Mouse (Mus musculus) adrenal gland, postnatal 25 days (tissue): ENCODE results near the gene Fmod. TPM values are rescaled to one million over a fixed set of nuclear protein-coding genes. Genes with fewer than 3 reads are reported as not detected.

Source experiments
- DNase-seq: peaks from one replicate; pipeline ENCODE4 v3.0.0; 2021; ENCODE audit warnings: mixed read lengths
- total RNA-seq: library from RNA; stranded (reverse); gene quantifications from 2 replicates; pipeline ENCODE4 v1.2.3, GENCODE M21; 2021

Fmod gene
- total RNA-seq, 1 experiment from 2014 or later: 4.7 TPM

- DNase-seq: no peak
Measured at GRCm38 (mm10) chr1:134056285-134056684, 19.2 kb downstream of the Fmod start.

GRCm38 (mm10) chr1:134057736-134058135 lies 20.7 kb downstream of the Fmod start:
- DNase-seq: no peak

- DNase-seq: no peak
Measured at GRCm38 (mm10) chr1:134058870-134059269, 21.8 kb downstream of the Fmod start.

GRCm38 (mm10) chr1:134059739-134060695 lies 23.0 kb downstream of the Fmod start:
- no peak for DNase-seq

DNA sequence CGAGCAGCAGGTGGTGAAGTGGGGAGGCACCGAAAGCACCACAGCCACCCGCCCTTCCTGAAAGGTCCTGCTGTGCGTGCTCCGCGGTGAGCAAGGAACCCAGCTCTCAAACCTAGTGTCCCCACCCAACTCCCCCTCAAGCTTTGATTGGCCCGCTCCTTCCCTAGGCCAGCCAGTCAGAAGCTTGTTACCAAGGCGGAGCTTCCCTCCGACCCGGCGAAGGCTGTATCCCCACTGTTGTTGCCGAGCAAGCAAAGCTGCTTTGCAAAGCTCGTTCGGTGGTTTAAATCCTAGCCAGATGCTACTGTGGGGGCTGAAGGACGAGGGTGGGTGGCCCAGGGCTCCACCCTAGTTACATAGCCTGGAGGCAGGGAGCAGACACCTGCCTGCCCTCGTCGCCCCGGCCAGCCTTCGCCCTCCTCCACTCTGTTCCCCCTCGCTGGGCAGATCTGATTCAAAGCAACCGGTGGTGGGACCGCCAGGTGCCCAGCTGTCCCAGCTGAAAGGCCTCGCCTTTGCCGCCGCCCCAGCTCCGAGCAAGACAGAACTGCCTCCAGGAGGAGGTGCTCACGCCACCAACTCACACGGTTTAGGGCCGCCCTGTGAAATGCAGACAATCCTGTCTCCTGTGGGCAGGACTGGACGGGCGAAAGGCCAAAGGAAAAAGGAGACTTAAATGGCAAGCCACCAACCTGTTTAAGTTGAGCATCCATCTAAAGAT lies 24.0 kb downstream of the Fmod start:
- DNase-seq: peak; percentile 91

DNA sequence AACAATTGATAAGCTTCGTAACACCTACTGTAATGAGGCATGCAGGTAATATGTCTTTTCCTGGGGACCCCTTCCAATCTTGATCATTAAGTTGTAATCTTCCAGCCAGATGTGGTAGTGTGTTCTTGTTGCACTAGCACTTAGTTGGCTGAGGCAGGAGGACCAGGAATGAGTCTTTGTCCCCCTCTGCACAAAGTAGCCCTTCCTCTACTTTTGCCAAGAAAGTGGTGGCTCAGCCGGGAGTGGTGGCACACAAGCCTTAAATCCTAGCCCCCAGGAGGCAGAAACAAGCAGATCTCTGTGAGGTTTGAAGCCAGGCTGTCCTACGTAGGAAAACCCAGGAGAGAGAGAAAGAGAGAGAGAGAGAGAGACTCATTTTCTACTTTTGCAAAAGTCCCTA lies 24.9 kb downstream of the Fmod start:
- DNase-seq: no peak

DNA sequence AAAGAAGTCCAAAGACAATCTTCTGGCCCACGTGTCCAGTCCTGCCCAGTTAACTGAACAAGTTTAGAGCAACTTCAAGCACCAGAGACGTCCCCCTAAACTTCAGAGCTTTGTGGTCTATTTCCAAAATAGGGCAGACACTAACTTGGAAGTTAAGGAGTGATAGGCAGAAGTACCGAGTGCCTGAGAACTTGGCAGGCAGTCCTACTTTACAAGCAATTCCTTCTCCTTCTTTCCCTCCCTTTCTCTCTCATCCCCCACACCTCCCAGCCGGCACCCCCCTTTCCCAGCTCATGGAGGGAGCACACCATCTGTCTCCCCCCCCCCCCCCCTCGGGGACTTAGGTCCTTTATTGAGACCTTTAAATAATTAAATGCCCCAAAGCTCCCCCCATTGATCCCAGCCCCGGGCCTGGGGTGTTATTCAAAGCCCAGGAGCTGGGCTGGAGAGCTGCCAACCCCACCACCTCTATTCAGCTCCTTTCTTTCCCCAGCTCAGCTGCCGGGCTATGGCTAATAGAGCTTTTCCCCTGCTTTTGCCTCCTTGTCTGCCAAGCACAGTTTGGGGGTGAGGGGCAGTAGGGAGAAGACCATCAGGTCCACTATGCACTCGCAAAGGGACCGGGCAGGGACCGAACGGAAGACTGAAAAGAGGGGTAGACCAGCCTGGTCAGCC lies 25.5 kb downstream of the Fmod start:
- DNase-seq: no peak

- peak; percentile 61 for DNase-seq
Measured at GRCm38 (mm10) chr1:134063086-134063772, 26.2 kb downstream of the Fmod start.

DNA sequence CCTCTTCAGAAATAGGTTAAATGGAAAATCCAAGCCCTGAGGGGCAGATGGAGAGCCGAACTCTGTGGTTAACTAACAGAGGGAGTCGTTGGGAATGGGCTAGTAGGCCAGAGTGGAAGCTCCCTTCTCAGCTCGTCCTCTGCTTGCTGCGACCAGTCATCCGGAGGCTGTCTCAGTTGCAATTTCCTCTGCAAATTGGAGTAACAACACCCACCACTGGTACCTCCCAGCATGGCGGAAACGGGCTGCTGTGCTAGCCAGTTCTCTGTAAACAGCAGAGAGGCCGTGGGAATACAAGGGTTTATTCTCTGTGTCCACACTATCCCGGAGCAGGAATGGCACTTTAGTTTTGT lies 26.7 kb downstream of the Fmod start:
- no peak for DNase-seq

DNA sequence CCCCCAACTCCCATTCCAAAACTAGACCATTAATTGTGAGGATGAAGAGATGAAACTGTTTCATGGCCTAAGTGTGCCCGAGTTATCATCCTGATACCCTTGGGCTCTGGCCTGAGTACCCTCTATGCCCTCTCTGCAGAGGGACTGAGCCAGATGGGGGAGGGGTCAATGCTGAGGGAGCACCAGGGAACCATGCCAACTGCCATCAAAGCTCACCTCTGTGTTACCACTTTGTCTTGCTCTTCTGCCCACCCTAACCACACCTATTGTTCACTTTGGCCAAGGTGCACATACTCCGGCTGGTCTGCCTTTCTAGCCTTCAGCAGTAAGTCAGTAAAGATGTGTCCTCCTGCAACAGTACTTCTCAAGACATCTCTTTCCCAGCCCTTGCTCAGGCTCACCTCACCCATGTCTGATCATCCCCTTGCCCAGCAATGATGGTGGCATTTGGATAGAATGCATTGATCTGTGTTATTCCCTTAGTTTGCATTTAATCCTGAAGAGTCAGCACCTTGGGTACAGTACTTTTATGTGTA lies 27.3 kb downstream of the Fmod start:
- no peak for DNase-seq

DNA sequence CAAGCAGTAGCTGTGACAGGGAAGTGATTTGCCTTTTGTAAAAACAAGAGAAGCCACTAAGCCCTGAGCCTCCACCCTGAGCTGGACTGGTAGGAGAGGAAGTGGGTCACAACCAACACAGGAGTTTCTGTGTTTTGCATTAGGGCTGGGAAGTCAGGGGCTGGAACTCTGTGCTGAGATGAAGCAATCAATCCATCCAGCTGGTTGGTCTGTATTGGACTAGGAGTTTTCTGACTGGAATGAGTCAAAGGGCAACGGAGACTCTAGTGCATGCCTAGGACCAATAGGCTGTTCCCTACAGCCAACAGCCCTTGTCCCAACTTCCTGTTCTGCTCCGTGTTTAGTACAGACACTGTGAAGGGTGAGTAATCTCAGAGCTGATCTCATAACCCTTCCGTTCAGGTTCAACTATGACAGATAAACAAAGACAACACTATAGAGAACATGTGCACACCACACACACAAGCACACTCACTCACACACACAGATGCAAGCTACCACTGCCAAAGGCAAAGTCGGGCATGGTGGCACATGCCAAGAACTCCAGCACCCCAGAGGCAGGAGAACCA lies 28.3 kb downstream of the Fmod start:
- no peak for DNase-seq

- no peak for DNase-seq
Measured at GRCm38 (mm10) chr1:134066554-134066953, 29.5 kb downstream of the Fmod start.

DNA sequence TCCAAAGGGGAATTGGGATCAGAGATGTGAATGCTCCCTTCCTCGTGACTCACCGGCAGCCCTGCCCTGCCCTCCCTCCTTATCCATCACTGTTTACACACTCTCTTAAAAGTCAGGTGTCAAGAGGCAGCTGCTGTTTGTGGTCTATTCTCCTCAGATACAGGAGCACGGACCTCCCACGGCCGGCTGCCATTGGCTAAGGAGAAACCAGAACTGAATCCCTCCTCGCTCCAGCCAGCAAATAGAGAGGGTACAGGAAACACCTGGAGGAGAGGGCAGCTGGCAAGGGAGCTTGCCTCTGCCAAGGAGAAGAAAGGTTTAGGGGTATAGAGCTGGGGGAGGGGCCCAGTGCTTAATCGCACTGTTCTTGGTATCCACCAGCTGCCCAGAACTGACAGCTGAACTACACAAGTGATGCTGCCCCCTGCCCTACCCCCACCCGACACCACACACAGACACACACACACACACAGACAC lies 30.1 kb downstream of the Fmod start:
- DNase-seq: no peak

DNA sequence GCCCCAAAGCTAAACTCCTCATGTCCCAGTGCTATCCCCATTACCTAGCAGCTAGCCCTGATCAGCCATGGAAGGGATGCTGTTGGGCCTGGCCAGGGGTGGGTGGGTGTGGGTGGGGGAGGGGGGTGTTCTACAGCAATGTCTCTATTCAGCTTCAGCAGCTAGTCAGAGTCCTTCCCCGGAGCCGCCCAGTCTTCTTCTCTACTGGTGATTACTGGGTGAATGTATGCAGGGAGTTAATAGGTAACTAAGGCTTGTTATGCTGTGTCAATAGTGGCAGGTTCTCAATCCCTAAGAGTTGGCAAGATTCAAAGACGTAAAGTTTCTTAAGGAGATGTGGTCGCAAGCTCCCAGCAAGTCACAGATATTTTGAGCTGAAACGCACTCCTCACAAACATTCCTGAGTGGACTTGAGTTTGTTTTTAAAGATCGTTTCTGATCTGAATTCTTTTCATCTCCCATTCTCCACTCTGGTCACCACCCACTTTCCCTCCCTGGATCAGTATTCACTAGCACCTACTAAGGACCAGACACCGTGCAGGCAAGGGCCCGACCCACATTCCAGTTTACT lies 33.1 kb downstream of the Fmod start:
- no peak for DNase-seq

GRCm38 (mm10) chr1:134071411-134072018 lies 34.5 kb downstream of the Fmod start:
- no peak for DNase-seq

- DNase-seq: no peak
Measured at GRCm38 (mm10) chr1:134073061-134073564, 36.1 kb downstream of the Fmod start.

DNA sequence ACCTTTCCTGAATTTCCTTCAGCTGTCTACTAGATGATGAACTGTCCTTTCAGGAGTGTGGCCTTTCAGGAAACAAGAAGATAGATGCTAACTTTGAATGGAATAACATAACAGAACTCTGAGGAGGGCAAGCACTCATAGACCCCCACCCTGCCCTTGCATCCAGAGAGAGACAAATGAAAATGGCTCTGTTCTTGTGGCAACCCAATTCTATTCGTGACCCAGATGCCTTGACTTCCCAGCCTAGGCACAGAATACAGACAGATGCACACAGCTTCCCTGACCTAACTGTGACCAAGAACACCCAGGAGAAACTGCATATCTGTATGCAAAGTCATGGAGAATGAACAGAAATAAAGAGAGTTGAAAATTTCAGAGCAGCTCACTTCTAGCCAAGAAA lies 36.6 kb downstream of the Fmod start:
- no peak for DNase-seq

DNA sequence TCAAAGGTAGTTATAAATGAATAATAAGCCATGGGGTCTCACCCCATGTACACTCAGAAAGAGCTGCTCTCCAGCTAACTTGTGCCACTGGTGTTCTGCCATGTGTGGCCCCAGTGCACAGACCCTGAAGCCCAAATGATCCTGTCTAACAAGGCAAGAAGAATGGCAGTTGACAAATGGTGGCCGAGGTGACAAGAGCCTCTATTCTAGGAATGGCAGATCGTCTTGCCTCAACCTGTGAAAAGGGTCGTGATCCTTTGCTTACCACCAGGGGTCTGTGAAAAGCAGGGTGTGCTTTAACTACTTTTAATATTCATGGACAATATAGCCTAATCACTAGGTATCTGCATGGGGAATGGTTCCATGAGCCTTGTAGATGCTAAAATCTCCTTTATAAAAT lies 37.1 kb downstream of the Fmod start:
- no peak for DNase-seq

GRCm38 (mm10) chr1:134074606-134075005 lies 37.6 kb downstream of the Fmod start:
- no peak for DNase-seq

- DNase-seq: no peak
Measured at GRCm38 (mm10) chr1:134075532-134075931, 38.5 kb downstream of the Fmod start.

DNA sequence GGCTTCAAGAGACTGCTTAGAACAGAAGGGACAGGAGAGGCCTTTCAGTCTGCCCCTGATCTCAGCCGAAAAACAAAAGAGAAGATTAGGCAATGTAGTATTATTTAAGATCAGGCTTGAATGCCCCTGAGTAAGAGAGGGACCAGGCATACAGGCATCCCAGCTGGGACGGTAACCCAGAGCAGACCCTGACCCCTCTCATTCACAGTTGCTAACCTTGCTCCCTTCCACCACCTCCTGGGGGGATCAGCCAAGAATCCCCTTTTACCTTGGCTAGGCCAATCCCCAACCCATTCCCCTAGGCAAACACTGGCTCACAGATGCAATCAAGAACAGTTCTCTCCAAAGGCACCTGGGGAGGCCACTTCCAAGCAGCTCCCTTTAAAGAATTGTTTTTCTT lies 39.7 kb downstream of the Fmod start:
- no peak for DNase-seq
